Mouse (Mus musculus) monocyte, adult 2 months (primary cell): ENCODE measurements at regions not wholly inside any gene's neighbourhood (a gene's known extent, or its start where the extent isn't known, plus 50 kb on each side); places are given as distances from the start of the nearest gene placed in this dataset.

Source experiments
- DNase-seq, 2 experiments: peaks; one replicate each; pipeline ENCODE4 v3.0.0; 2022; ENCODE audit warnings: low spot score in 2 of 2, low read depth in 1 of 2

- no peak for DNase-seq
Observed at GRCm38 (mm10) chr12:25305764-25306653, 209.1 kb upstream of the Id2 start.

GRCm38 (mm10) chr12:25304820-25305511 is 208.0 kb upstream of the Id2 start:
- no peak for DNase-seq

- no peak for DNase-seq
Observed at GRCm38 (mm10) chr12:25303500-25304050, 206.6 kb upstream of the Id2 start.

GRCm38 (mm10) chr12:25300804-25301390 is 204.0 kb upstream of the Id2 start:
- no peak for DNase-seq

- no peak for DNase-seq
Observed at GRCm38 (mm10) chr12:25299603-25300471, 202.9 kb upstream of the Id2 start.

GRCm38 (mm10) chr12:25298766-25299165 is 201.8 kb upstream of the Id2 start:
- no peak for DNase-seq

- no peak for DNase-seq
Observed at GRCm38 (mm10) chr12:25297960-25298359, 201.0 kb upstream of the Id2 start.

- no peak for DNase-seq
Observed at GRCm38 (mm10) chr12:25296648-25297047, 199.7 kb upstream of the Id2 start.

- DNase-seq: no peak
Observed at GRCm38 (mm10) chr12:25294179-25295025, 197.5 kb upstream of the Id2 start.

- DNase-seq: no peak
Observed at GRCm38 (mm10) chr12:25293470-25294178, 196.7 kb upstream of the Id2 start.

GRCm38 (mm10) chr12:25289381-25289780 is 192.4 kb upstream of the Id2 start:
- DNase-seq: no peak

GRCm38 (mm10) chr12:25283808-25284207 is 186.9 kb upstream of the Id2 start:
- no peak for DNase-seq

- no peak for DNase-seq
Observed at GRCm38 (mm10) chr12:25281438-25281837, 184.5 kb upstream of the Id2 start.

GRCm38 (mm10) chr12:25273631-25274305 is 176.8 kb upstream of the Id2 start:
- DNase-seq: no peak

GRCm38 (mm10) chr12:25272752-25273125 is 175.8 kb upstream of the Id2 start:
- no peak for DNase-seq

- DNase-seq: no peak
Observed at GRCm38 (mm10) chr12:25272114-25272751, 175.3 kb upstream of the Id2 start.

- no peak for DNase-seq
Observed at GRCm38 (mm10) chr12:25269878-25270277, 172.9 kb upstream of the Id2 start.
